Mouse (Mus musculus): ENCODE results near the gene Tfr2. TPM values are rescaled to one million over a fixed set of nuclear protein-coding genes. Genes with fewer than 3 reads are reported as not detected.
A peak's percentile ranks its signal among the peaks of the same experiment; 100 is the strongest.
"Not testable (repeated sequence)": the region's sequence is repeated elsewhere in the genome, so short reads cannot be mapped to it uniquely, and the experiment has no call there.

Gene Tfr2
- polyA plus RNA-seq, 1 experiment = 22.3 TPM

DNA sequence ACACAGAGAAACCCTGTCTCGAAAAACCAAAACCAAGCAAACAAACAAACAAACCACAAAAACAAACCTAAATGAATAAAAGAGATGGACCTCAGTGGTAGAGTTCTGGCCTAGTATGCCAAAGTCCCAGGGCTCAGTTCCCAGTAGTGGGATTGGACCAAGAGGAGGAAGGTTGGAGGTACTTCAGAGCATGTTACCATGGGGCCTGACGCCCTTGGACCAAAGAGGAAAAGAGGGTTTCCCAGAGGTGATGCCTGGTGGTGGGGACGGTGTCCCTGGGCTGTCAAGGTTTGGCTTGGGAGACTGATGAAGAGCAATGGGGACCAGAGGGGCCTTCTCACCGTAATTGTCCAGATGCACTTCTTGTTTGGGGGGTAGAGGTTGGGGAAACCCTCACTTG is 40.4 kb downstream of the Tfr2 start:
- no peak for TF ChIP-seq CTCF (IDR thresholded peaks at IDR 0.05; ENCODE audit: extremely low read depth, insufficient read depth, low read length)
- TF ChIP-seq POLR2A (IDR thresholded peaks at IDR 0.05; ENCODE audit: extremely low read depth, insufficient read depth, low read length) = no peak
- no peak overlapping the region for H3K27ac ChIP-seq (ENCODE audit: insufficient read depth, low read length)
- H3K4me3 ChIP-seq (ENCODE audit: insufficient read depth, low read length) = no peak overlapping the region

DNA sequence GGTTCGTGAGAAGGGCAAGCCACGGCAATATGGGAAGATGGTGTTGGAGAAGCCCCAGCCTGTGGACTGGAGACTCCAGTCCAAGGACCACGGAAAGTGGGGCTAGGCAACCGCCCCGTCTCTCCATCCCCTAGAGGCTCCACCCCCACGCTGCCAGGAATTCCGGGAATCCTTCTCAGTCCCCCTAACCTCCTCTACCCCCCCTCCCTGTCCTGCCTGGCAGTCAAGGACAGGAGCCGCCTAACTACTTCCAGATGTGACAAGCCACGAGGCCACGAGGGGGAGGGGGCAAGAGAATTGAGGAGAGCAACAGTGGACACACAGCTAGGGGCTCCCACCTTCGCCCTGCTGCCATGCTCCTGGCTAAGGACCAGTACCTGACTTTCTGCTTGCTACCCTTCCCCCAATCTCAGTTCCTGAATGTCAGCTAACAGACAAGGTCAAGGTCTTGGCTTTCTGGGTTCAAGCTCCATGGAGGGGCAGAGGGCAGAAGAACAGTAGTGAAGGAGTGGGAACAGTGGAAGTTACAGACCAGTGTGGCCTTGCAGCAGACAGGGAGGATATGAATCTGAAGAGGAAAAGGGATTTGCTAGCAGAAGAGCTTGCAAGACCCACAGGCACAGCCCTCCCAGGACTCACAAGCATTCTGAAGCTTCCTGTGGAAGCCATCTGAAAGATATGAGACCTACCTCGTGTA is 41.1 kb downstream of the Tfr2 start:
- no peak for TF ChIP-seq CTCF (IDR thresholded peaks at IDR 0.05; ENCODE audit: extremely low read depth, insufficient read depth, low read length)
- TF ChIP-seq POLR2A (IDR thresholded peaks at IDR 0.05; ENCODE audit: extremely low read depth, insufficient read depth, low read length) = no peak
- Histone ChIP-seq H3K4me1 (ENCODE audit: control insufficient read depth, insufficient read depth, low read length) (no peaks in the 10 kb centered on the region), H3K4me3 (ENCODE audit: insufficient read depth, low read length) (no peak overlapping the region), H3K27ac (ENCODE audit: insufficient read depth, low read length) (no peak overlapping the region)

More for the DNA sequence above, 40.4 kb downstream of the Tfr2 start:
- H3K4me1 ChIP-seq (ENCODE audit: control insufficient read depth, insufficient read depth, low read length) = no peaks in the 10 kb centered on the region

- no peak for TF ChIP-seq POLR2A (IDR thresholded peaks at IDR 0.05; ENCODE audit: extremely low read depth, insufficient read depth, low read length)
- no peak for TF ChIP-seq CTCF (IDR thresholded peaks at IDR 0.05; ENCODE audit: extremely low read depth, insufficient read depth, low read length)
- H3K4me3 ChIP-seq (ENCODE audit: insufficient read depth, low read length) = no peak overlapping the region
- H3K27ac ChIP-seq (ENCODE audit: insufficient read depth, low read length) = no peak overlapping the region
- H3K4me1 ChIP-seq (ENCODE audit: control insufficient read depth, insufficient read depth, low read length) = no peaks in the 10 kb centered on the region
These were observed 41.6 kb downstream of the Tfr2 start for GRCm38 (mm10) chr5:137611245-137611602.

GRCm38 (mm10) chr5:137613076-137613475 is 43.4 kb downstream of the Tfr2 start:
- TF ChIP-seq CTCF (IDR thresholded peaks at IDR 0.05; ENCODE audit: extremely low read depth, insufficient read depth, low read length) = no peak
- no peak for TF ChIP-seq POLR2A (IDR thresholded peaks at IDR 0.05; ENCODE audit: extremely low read depth, insufficient read depth, low read length)
- Histone ChIP-seq H3K4me3 (ENCODE audit: insufficient read depth, low read length) (no peak overlapping the region), H3K4me1 (ENCODE audit: control insufficient read depth, insufficient read depth, low read length) (no peaks in the 10 kb centered on the region), H3K27ac (ENCODE audit: insufficient read depth, low read length) (no peak overlapping the region)

- TF ChIP-seq POLR2A (IDR thresholded peaks at IDR 0.05; ENCODE audit: extremely low read depth, insufficient read depth, low read length) (no peak), CTCF (IDR thresholded peaks at IDR 0.05; ENCODE audit: extremely low read depth, insufficient read depth, low read length) (no peak)
- H3K27ac ChIP-seq (ENCODE audit: insufficient read depth, low read length) = no peak within 1 kb of the TSS
- no peaks in the 10 kb centered on the region for H3K4me1 ChIP-seq (ENCODE audit: control insufficient read depth, insufficient read depth, low read length)
- no peak within 1 kb of the TSS for H3K4me3 ChIP-seq (ENCODE audit: insufficient read depth, low read length)
These were observed 43.9 kb downstream of the Tfr2 start, which contains the start of gene Pcolce for GRCm38 (mm10) chr5:137613550-137613949. Gene Pcolce (minus strand): TSS chr5:137613784.

DNA sequence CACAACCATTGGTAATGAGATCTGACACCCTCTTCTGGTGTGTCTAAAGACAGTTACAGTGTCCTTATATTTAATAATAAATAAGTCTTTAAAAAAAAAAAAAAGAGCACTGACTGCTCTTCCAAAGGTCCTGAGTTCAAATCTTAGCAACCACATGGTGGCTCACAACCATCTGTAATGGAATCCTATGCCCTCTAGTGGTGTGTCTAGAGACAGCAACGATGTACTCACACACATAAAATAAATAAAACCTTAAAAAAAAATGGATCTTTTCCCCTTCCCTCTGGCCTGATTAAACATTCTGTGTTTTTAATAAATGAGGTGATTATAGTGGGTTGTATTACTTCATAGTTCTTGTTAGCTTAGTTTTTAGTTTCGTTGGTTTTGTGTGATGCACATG is 45.3 kb downstream of the Tfr2 start:
- H3K4me1 ChIP-seq (ENCODE audit: control insufficient read depth, insufficient read depth, low read length); H3K4me3 ChIP-seq (ENCODE audit: insufficient read depth, low read length); H3K27ac ChIP-seq (ENCODE audit: insufficient read depth, low read length): not testable (repeated sequence)

- no peaks in the 10 kb centered on the region for H3K4me1 ChIP-seq (ENCODE audit: control insufficient read depth, insufficient read depth, low read length)
- TF ChIP-seq CTCF (IDR thresholded peaks at IDR 0.05; ENCODE audit: extremely low read depth, insufficient read depth, low read length) (no peak), POLR2A (IDR thresholded peaks at IDR 0.05; ENCODE audit: extremely low read depth, insufficient read depth, low read length) (no peak)
- H3K4me3 ChIP-seq (ENCODE audit: insufficient read depth, low read length) = no peak overlapping the region
- H3K27ac ChIP-seq (ENCODE audit: insufficient read depth, low read length) = no peak overlapping the region
These were observed 45.7 kb downstream of the Tfr2 start for GRCm38 (mm10) chr5:137615347-137615746.

- Histone ChIP-seq H3K4me3 (ENCODE audit: insufficient read depth, low read length) (no peak overlapping the region), H3K27ac (ENCODE audit: insufficient read depth, low read length) (no peak overlapping the region), H3K4me1 (ENCODE audit: control insufficient read depth, insufficient read depth, low read length) (no peaks in the 10 kb centered on the region)
- TF ChIP-seq POLR2A (IDR thresholded peaks at IDR 0.05; ENCODE audit: extremely low read depth, insufficient read depth, low read length) (no peak), CTCF (IDR thresholded peaks at IDR 0.05; ENCODE audit: extremely low read depth, insufficient read depth, low read length) (no peak)
These were observed 54.4 kb downstream of the Tfr2 start for GRCm38 (mm10) chr5:137623937-137624530.

- H3K27ac ChIP-seq (ENCODE audit: insufficient read depth, low read length) = peak overlapping the region; percentile 76
- no peak for TF ChIP-seq POLR2A (IDR thresholded peaks at IDR 0.05; ENCODE audit: extremely low read depth, insufficient read depth, low read length)
- TF ChIP-seq CTCF (IDR thresholded peaks at IDR 0.05; ENCODE audit: extremely low read depth, insufficient read depth, low read length) = no peak
- H3K4me1 ChIP-seq (ENCODE audit: control insufficient read depth, insufficient read depth, low read length) = no peaks in the 10 kb centered on the region
- H3K4me3 ChIP-seq (ENCODE audit: insufficient read depth, low read length) = peak overlapping the region; percentile 78
These were observed 58.4 kb downstream of the Tfr2 start for GRCm38 (mm10) chr5:137627991-137628390.
